Mouse (Mus musculus) heart, embryonic 15.5 days (tissue): ENCODE measurements around the gene Mfrp. TPM values are rescaled to one million over a fixed set of nuclear protein-coding genes. Genes with fewer than 3 reads are reported as not detected.
A peak's percentile ranks its signal among the peaks of the same experiment; 100 is the strongest.

ENCODE experiments used
- ATAC-seq: fragments of 200-750 bp; cut with Nextera tagmentation; replicated peaks from 2 replicates; pipeline ENCODE4 v1.8.0; 2017; ENCODE audit warnings: low read depth, moderate TSS enrichment; ENCODE audit not compliant: insufficient number of reproducible peaks, insufficient read depth, low FRiP score
- H3K27ac ChIP-seq: fragments of 300-500 bp; sonication (generic); 2 replicates; pipeline ENCODE4 v1.5.1; 2015; ENCODE audit warnings: mild to moderate bottlenecking, inconsistent platforms
- H3K27me3 ChIP-seq: fragments of 300-500 bp; sonication (generic); 2 replicates; pipeline ENCODE4 v1.6.1; 2015; ENCODE audit warnings: inconsistent platforms
- H3K36me3 ChIP-seq: fragments of 300-500 bp; sonication (generic); 2 replicates; pipeline ENCODE4 v1.6.1; 2015; ENCODE audit warnings: mild to moderate bottlenecking, inconsistent platforms
- H3K4me1 ChIP-seq: fragments of 300-500 bp; sonication (generic); replicated peaks from 2 replicates; pipeline ENCODE4 v1.6.1; 2015; ENCODE audit warnings: inconsistent platforms
- H3K4me2 ChIP-seq: fragments of 300-500 bp; sonication (generic); 2 replicates; pipeline ENCODE4 v1.6.1; 2015; ENCODE audit warnings: inconsistent platforms, mild to moderate bottlenecking, moderate library complexity
- H3K4me3 ChIP-seq: fragments of 300-500 bp; sonication (generic); 2 replicates; pipeline ENCODE4 v1.5.1; 2015; ENCODE audit warnings: mild to moderate bottlenecking, inconsistent platforms
- H3K9ac ChIP-seq: fragments of 300-500 bp; sonication (generic); 2 replicates; pipeline ENCODE4 v1.6.1; 2015; ENCODE audit warnings: mild to moderate bottlenecking, inconsistent platforms
- H3K9me3 ChIP-seq: fragments of 300-500 bp; sonication (generic); replicated peaks from 2 replicates; pipeline ENCODE4 v1.6.1; 2016; ENCODE audit warnings: inconsistent platforms
- WGBS: fragments of 180-500 bp; shearing (Covaris S2); methylation state at CpG from one replicate; pipeline ENCODE4 v1.1.7; 2015; ENCODE audit warnings: mixed read lengths; 5-methylcytosine and 5-hydroxymethylcytosine counted together
- polyA plus RNA-seq: library from polyadenylated mRNA; unstranded; fragments of >200 nt; fragmentation: Nextera tagmentation; extraction: Ambion mirVana; gene quantifications from 2 replicates; pipeline ENCODE4 v1.2.1, GENCODE M21; 2015

Mfrp gene
- polyA plus RNA-seq, 1 experiment from 2014 or later, result not detected

GRCm38 (mm10) chr9:44071914-44072598 lies 29.5 kb upstream of the Mfrp start:
- 24% methylated on average over 11 of the region's 11 CpGs for WGBS
- peak overlapping the region; percentile 89 for H3K4me2 ChIP-seq

GRCm38 (mm10) chr9:44072599-44072915 lies 29.0 kb upstream of the Mfrp start:
- Histone ChIP-seq H3K9ac (peak overlapping the region; percentile 30; the same call in 1 of the 2 replicates), H3K9me3 (no peaks in the 10 kb centered on the region), H3K4me1 (peaks cover 79% of the 10 kb centered on the region), H3K27me3 (no peaks in the 10 kb centered on the region), H3K27ac (peak overlapping the region; percentile 70), H3K4me3 (0 out of 2 replicates have a peak overlapping the region, but pooled peaks have one; percentile 49), H3K4me2 (peak overlapping the region; percentile 89), H3K36me3 (no peaks in the 10 kb centered on the region)
- WGBS, result 24% methylated on average over 4 of the region's 4 CpGs
- ATAC-seq, result no peak; the same call in 1 of the 2 replicates

More at GRCm38 (mm10) chr9:44071914-44072598, 29.5 kb upstream of the Mfrp start:
- no peaks in the 10 kb centered on the region for H3K36me3 ChIP-seq
- H3K27ac ChIP-seq, result peak overlapping the region; percentile 70
- H3K9ac ChIP-seq, result peak overlapping the region; percentile 30; the same call in 1 of the 2 replicates
- H3K27me3 ChIP-seq, result no peaks in the 10 kb centered on the region
- no peaks in the 10 kb centered on the region for H3K9me3 ChIP-seq
- peak overlapping the region; percentile 49 for H3K4me3 ChIP-seq
- peaks cover 79% of the 10 kb centered on the region for H3K4me1 ChIP-seq
- no peak for ATAC-seq

GRCm38 (mm10) chr9:44073115-44073514 lies 28.4 kb upstream of the Mfrp start:
- Histone ChIP-seq H3K27ac (peak overlapping the region; percentile 70; the same call in 1 of the 2 replicates), H3K9ac (peak overlapping the region; percentile 8; the same call in 1 of the 2 replicates)

GRCm38 (mm10) chr9:44074395-44075275 lies 26.9 kb upstream of the Mfrp start:
- 64% methylated on average over 9 of the region's 9 CpGs for WGBS
- Histone ChIP-seq H3K4me3 (no peak overlapping the region), H3K9ac (no peak overlapping the region), H3K4me2 (no peak overlapping the region), H3K36me3 (peaks cover 3% of the 10 kb centered on the region; the same call in 1 of the 2 replicates), H3K9me3 (no peaks in the 10 kb centered on the region), H3K27ac (no peak overlapping the region), H3K27me3 (no peaks in the 10 kb centered on the region), H3K4me1 (peaks cover 88% of the 10 kb centered on the region)
- no peak for ATAC-seq

More at GRCm38 (mm10) chr9:44073115-44073514, 28.4 kb upstream of the Mfrp start:
- ATAC-seq, result no peak
- Histone ChIP-seq H3K9me3 (no peaks in the 10 kb centered on the region), H3K4me3 (no peak overlapping the region), H3K27me3 (no peaks in the 10 kb centered on the region), H3K4me1 (peaks cover 79% of the 10 kb centered on the region), H3K36me3 (peaks cover 3% of the 10 kb centered on the region; the same call in 1 of the 2 replicates), H3K4me2 (peak overlapping the region; percentile 89)
- WGBS, result 57% methylated on average over 5 of the region's 5 CpGs

- no peak for ATAC-seq
- Histone ChIP-seq H3K4me1 (peaks cover 90% of the 10 kb centered on the region), H3K9ac (no peak overlapping the region)
Observed at GRCm38 (mm10) chr9:44075276-44075995, 26.1 kb upstream of the Mfrp start.

GRCm38 (mm10) chr9:44075996-44076763 lies 25.3 kb upstream of the Mfrp start:
- no peak for ATAC-seq
- 63% methylated on average over 16 of the region's 16 CpGs for WGBS
- H3K27me3 ChIP-seq, result no peaks in the 10 kb centered on the region
- H3K4me2 ChIP-seq, result no peak overlapping the region
- H3K9me3 ChIP-seq, result no peaks in the 10 kb centered on the region
- no peak overlapping the region for H3K4me3 ChIP-seq
- H3K9ac ChIP-seq, result no peak overlapping the region
- peaks cover 3% of the 10 kb centered on the region; the same call in 1 of the 2 replicates for H3K36me3 ChIP-seq
- H3K4me1 ChIP-seq, result peaks cover 90% of the 10 kb centered on the region
- H3K27ac ChIP-seq, result peak overlapping the region; percentile 1

More at GRCm38 (mm10) chr9:44075276-44075995, 26.1 kb upstream of the Mfrp start:
- 73% methylated on average over 24 of the region's 24 CpGs for WGBS
- Histone ChIP-seq H3K27ac (no peak overlapping the region), H3K27me3 (no peaks in the 10 kb centered on the region), H3K36me3 (peaks cover 3% of the 10 kb centered on the region; the same call in 1 of the 2 replicates), H3K4me3 (no peak overlapping the region), H3K4me2 (no peak overlapping the region), H3K9me3 (no peaks in the 10 kb centered on the region)

- Histone ChIP-seq H3K4me3 (no peak overlapping the region), H3K27me3 (no peaks in the 10 kb centered on the region), H3K4me1 (peaks cover 90% of the 10 kb centered on the region), H3K9me3 (no peaks in the 10 kb centered on the region), H3K36me3 (peaks cover 3% of the 10 kb centered on the region; the same call in 1 of the 2 replicates), H3K4me2 (no peak overlapping the region; the same call in 1 of the 2 replicates), H3K9ac (no peak overlapping the region), H3K27ac (peak overlapping the region; percentile 1; the same call in 1 of the 2 replicates)
- WGBS, result 28% methylated on average over 5 of the region's 5 CpGs
- ATAC-seq, result no peak
Observed at GRCm38 (mm10) chr9:44076764-44077120, 24.8 kb upstream of the Mfrp start.

GRCm38 (mm10) chr9:44077266-44077910 lies 24.1 kb upstream of the Mfrp start:
- Histone ChIP-seq H3K27me3 (no peaks in the 10 kb centered on the region), H3K4me2 (no peak overlapping the region; the same call in 1 of the 2 replicates), H3K9ac (no peak overlapping the region), H3K4me3 (no peak overlapping the region), H3K4me1 (peaks cover 88% of the 10 kb centered on the region), H3K9me3 (no peaks in the 10 kb centered on the region), H3K36me3 (peaks cover 3% of the 10 kb centered on the region; the same call in 1 of the 2 replicates), H3K27ac (peak overlapping the region; percentile 89)
- ATAC-seq, result no peak
- WGBS, result 78% methylated on average over 11 of the region's 11 CpGs

- Histone ChIP-seq H3K4me1 (peaks cover 87% of the 10 kb centered on the region), H3K4me3 (no peak overlapping the region), H3K9ac (no peak overlapping the region), H3K4me2 (peak overlapping the region; percentile 50), H3K27me3 (no peaks in the 10 kb centered on the region), H3K36me3 (peaks cover 3% of the 10 kb centered on the region; the same call in 1 of the 2 replicates), H3K9me3 (no peaks in the 10 kb centered on the region), H3K27ac (peak overlapping the region; percentile 89)
- ATAC-seq, result no peak
- WGBS, result 69% methylated on average over 10 of the region's 10 CpGs
Observed at GRCm38 (mm10) chr9:44078136-44078797, 23.3 kb upstream of the Mfrp start.
